Mouse (Mus musculus) kidney, adult 2 months (tissue): ENCODE results near the gene Bgn.

Experiments
- CTCF ChIP-seq: fragments of 200-500 bp; conservative IDR thresholded peaks from 2 replicates; pipeline ENCODE4 v1.5.1; 2011; ENCODE audit warnings: low read depth, mild to moderate bottlenecking, control low read depth, low read length, moderate library complexity, mixed read lengths; ENCODE audit not compliant: insufficient read depth, insufficient read length
- POLR2A ChIP-seq: fragments of 200-500 bp; IDR thresholded peaks from one replicate; pipeline ENCODE4 v1.6.1; 2011; ENCODE audit warnings: low read depth, low read length, control low read depth

- TF ChIP-seq POLR2A (no peak), CTCF (no peak)
Observed at GRCm38 (mm10) chrX:73477500-73477899, 5.9 kb upstream of the Bgn start.
